Mouse (Mus musculus) heart, embryonic 13.5 days (tissue): ENCODE measurements at regions not wholly inside any gene's neighbourhood (a gene's known extent, or its start where the extent isn't known, plus 50 kb on each side); places are given as distances from the start of the nearest gene placed in this dataset.
"Not testable (repeated sequence)": the region's sequence is repeated elsewhere in the genome, so short reads cannot be mapped to it uniquely, and the experiment has no call there.

Source experiments
- ATAC-seq: fragments of 200-750 bp; cut with Nextera tagmentation; 2 replicates; pipeline ENCODE4 v1.8.0; 2017; ENCODE audit warnings: moderate TSS enrichment; ENCODE audit not compliant: insufficient number of reproducible peaks, low FRiP score, low TSS enrichment; ENCODE audit errors: extremely low read depth
- H3K27ac ChIP-seq: fragments of 300-500 bp; sonication (generic); replicated peaks from 2 replicates; pipeline ENCODE4 v1.5.1; 2015; ENCODE audit warnings: moderate library complexity, mild to moderate bottlenecking, inconsistent platforms
- H3K27me3 ChIP-seq: fragments of 300-500 bp; sonication (generic); replicated peaks from 2 replicates; pipeline ENCODE4 v1.6.1; 2015; ENCODE audit warnings: mild to moderate bottlenecking, inconsistent platforms
- H3K36me3 ChIP-seq: fragments of 300-500 bp; sonication (generic); 2 replicates; pipeline ENCODE4 v1.6.1; 2015; ENCODE audit warnings: mild to moderate bottlenecking, inconsistent platforms
- H3K4me1 ChIP-seq: fragments of 300-500 bp; sonication (generic); 2 replicates; pipeline ENCODE4 v1.6.1; 2015; ENCODE audit warnings: inconsistent platforms
- H3K4me2 ChIP-seq: fragments of 300-500 bp; sonication (generic); 2 replicates; pipeline ENCODE4 v1.6.1; 2015; ENCODE audit warnings: inconsistent platforms, mild to moderate bottlenecking, moderate library complexity
- H3K4me3 ChIP-seq: fragments of 300-500 bp; sonication (generic); 2 replicates; pipeline ENCODE4 v1.5.1; 2015; ENCODE audit warnings: moderate library complexity, mild to moderate bottlenecking, inconsistent platforms
- H3K9ac ChIP-seq: fragments of 300-500 bp; sonication (generic); 2 replicates; pipeline ENCODE4 v1.6.1; 2015; ENCODE audit warnings: inconsistent platforms, mild to moderate bottlenecking, moderate library complexity
- H3K9me3 ChIP-seq: fragments of 300-500 bp; sonication (generic); 2 replicates; pipeline ENCODE4 v1.6.1; 2016; ENCODE audit warnings: inconsistent platforms
- WGBS: fragments of 180-500 bp; shearing (Covaris S2); methylation state at CpG from one replicate; pipeline ENCODE4 v1.1.7; 2015; ENCODE audit warnings: mixed read lengths; 5-methylcytosine and 5-hydroxymethylcytosine counted together

DNA sequence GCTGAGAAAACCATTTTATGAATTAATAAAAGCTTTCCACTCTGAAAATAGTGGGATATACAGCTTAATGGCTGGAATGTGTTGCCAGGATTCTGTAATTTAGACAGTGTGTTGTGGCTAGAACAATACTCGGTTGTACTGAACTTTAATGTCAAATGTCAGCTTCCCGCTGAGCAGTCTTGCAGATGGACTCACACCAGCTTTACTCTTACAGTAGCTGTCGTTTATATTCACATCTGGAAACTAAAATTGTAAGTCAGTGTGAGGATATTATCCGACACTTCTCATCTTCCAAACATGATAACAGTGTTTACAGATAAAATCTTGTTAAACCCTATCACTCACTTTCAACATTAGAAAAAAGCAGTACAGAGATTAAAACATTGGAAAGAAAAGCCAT lies 328.3 kb upstream of the Gje1 start:
- WGBS = 57% methylated on average over 4 of the region's 4 CpGs
- Histone ChIP-seq H3K9ac (no peak overlapping the region), H3K4me1 (no peaks in the 10 kb centered on the region), H3K4me3 (no peak overlapping the region), H3K27me3 (no peaks in the 10 kb centered on the region), H3K4me2 (no peak overlapping the region), H3K36me3 (no peaks in the 10 kb centered on the region), H3K9me3 (peaks cover 1% of the 10 kb centered on the region; the same call in 1 of the 2 replicates), H3K27ac (no peak overlapping the region)
- ATAC-seq = no peak

DNA sequence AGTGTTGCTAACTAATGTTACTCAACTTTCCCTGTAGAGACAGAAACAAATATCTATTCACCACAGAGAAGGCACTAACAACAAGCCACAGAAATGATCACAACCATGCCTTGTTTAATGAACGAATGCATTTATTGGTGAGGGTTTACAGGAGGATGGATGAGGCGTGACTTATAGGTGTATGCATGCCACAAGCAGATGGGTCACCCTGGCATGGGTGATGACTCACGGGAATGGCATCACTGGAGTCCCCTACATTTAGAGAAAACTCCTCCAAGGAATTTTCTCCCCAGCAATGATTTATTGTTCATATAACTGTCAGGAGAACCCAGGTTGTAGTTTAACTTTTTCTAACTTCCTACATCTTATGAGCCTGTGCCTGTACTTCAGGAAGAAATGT lies 319.6 kb upstream of the Gje1 start:
- WGBS = 69% methylated on average over 3 of the region's 3 CpGs
- H3K4me2 ChIP-seq = no peak overlapping the region
- no peaks in the 10 kb centered on the region for H3K9me3 ChIP-seq
- no peak for ATAC-seq
- H3K27me3 ChIP-seq = no peaks in the 10 kb centered on the region
- no peak overlapping the region for H3K9ac ChIP-seq
- no peaks in the 10 kb centered on the region for H3K36me3 ChIP-seq
- H3K4me1 ChIP-seq = no peaks in the 10 kb centered on the region
- H3K27ac ChIP-seq = no peak overlapping the region
- no peak overlapping the region for H3K4me3 ChIP-seq

DNA sequence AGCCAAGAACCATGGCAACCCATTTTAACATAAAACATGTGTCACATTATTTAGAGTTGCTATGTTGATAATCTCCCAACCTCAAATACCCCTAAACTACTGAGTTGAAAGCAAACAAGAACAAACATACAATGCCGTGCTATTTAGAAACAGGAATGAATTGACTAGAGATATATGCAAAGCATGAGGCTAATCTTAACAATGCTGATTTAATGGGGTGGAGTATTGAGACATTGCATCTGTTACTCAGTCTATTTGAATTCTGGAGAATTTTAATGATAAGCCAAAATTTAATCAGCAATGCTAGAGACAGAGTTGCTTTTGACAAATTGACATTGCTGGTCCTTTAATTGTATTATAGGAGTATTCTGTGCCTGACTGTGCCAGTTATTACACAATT lies 313.5 kb upstream of the Gje1 start:
- no peak for ATAC-seq
- Histone ChIP-seq H3K4me1 (no peaks in the 10 kb centered on the region), H3K36me3 (no peaks in the 10 kb centered on the region), H3K4me3 (no peak overlapping the region), H3K4me2 (no peak overlapping the region), H3K9ac (no peak overlapping the region), H3K27me3 (no peaks in the 10 kb centered on the region), H3K27ac (no peak overlapping the region), H3K9me3 (no peaks in the 10 kb centered on the region)
- WGBS = 62% methylated on average over 1 of the region's 1 CpGs

DNA sequence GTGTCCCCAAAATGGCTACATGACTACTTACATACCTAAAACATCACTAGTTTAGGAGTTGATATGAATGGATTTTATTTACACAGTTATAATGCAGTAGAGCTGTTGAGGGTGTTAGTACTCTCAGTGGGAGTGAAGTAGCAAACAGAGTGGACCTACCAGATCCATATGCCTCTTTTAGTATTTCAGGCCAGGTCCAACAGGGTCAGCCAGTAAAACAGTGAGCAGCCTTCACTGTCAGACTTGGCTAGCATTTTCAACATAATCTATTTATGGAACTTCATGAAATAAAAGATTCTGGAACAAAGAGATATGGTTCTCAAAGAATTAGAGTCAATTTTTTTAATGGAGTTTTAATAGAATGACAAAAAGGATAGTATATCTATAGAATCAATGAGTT lies 311.1 kb upstream of the Gje1 start:
- no peak for ATAC-seq
- no peaks in the 10 kb centered on the region for H3K27me3 ChIP-seq
- no peak overlapping the region for H3K4me2 ChIP-seq
- H3K36me3 ChIP-seq = no peaks in the 10 kb centered on the region
- no peak overlapping the region for H3K9ac ChIP-seq
- no peak overlapping the region for H3K4me3 ChIP-seq
- H3K4me1 ChIP-seq = no peaks in the 10 kb centered on the region
- no peaks in the 10 kb centered on the region; the same call in 1 of the 2 replicates for H3K9me3 ChIP-seq
- H3K27ac ChIP-seq = no peak overlapping the region

DNA sequence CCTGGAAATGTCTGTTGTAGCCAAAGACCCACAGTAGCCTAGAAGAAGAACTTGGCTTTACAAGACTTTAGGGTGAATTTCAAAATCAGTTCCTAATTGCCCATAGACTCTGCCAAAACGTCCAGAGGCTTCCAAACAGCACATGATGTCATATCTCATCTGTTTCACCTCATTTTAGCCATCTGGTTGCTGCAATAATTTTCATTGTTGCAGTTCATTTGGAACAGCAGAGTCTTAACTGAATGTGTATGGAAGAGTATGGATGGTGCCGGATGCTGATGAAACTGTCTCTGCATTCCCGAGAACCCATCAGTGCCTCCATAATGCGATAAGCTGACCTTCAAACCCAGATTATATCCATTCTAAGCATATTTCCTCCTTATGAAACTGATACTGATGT lies 295.9 kb upstream of the Gje1 start:
- Histone ChIP-seq H3K27ac (no peak overlapping the region), H3K4me2 (no peak overlapping the region), H3K36me3 (no peaks in the 10 kb centered on the region), H3K4me3 (no peak overlapping the region), H3K9ac (no peak overlapping the region), H3K4me1 (no peaks in the 10 kb centered on the region), H3K9me3 (no peaks in the 10 kb centered on the region), H3K27me3 (no peaks in the 10 kb centered on the region)
- 71% methylated on average over 4 of the region's 4 CpGs for WGBS
- ATAC-seq = no peak

DNA sequence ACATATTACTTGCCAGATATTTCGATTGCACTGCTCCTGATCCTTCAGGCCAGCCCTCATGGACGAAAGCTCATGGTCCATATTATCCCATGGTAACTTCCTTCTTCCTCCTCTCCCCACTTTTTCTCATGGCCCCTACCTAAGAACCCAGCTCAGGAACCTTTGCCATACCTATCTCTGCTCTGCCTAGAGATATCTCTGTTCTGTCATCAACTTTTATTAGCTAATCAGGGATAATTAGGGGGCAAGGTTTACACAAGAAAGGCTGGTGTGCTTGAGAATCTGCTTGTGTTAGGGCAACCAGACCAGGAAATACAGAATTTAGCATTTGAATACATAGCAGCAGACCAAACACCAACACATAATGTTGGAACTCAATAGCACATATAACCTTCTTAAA lies 278.4 kb upstream of the Gje1 start:
- 70% methylated on average over 2 of the region's 2 CpGs for WGBS
- no peak overlapping the region for H3K4me3 ChIP-seq
- H3K9me3 ChIP-seq = no peaks in the 10 kb centered on the region
- no peaks in the 10 kb centered on the region for H3K4me1 ChIP-seq
- no peak overlapping the region for H3K27ac ChIP-seq
- H3K36me3 ChIP-seq = no peaks in the 10 kb centered on the region
- no peaks in the 10 kb centered on the region for H3K27me3 ChIP-seq
- no peak for ATAC-seq
- no peak overlapping the region for H3K9ac ChIP-seq
- no peak overlapping the region for H3K4me2 ChIP-seq

DNA sequence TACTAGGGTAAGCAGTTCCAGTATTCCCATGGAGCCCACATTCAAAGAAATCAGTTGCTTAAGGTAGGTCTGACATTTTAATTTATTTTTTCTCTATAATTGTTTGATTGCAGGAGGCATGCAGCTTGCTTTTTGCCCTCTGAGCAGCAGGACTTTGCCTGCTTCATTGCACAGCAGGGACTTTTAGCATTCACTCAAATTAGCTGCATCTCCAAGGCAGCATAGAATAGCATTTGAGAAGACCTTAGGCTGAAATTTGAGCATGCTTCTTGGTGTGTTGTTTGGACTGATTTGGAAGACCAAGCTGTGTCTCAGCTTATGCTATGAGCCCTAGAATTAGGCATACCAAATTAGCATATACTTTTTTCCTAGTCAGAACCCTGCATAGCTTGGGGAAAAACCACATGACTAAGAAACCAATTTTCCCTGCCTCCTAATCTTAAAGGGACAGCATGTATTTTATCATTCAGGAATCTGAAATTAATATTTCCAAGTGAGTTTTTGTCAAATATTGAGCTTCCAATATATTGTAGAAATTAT lies 271.7 kb upstream of the Gje1 start:
- no peaks in the 10 kb centered on the region for H3K9me3 ChIP-seq
- H3K27ac ChIP-seq = no peak overlapping the region
- ATAC-seq = no peak
- no peak overlapping the region for H3K4me3 ChIP-seq
- no peaks in the 10 kb centered on the region for H3K4me1 ChIP-seq
- no peaks in the 10 kb centered on the region for H3K27me3 ChIP-seq
- no peaks in the 10 kb centered on the region for H3K36me3 ChIP-seq
- no peak overlapping the region for H3K9ac ChIP-seq
- no peak overlapping the region for H3K4me2 ChIP-seq

DNA sequence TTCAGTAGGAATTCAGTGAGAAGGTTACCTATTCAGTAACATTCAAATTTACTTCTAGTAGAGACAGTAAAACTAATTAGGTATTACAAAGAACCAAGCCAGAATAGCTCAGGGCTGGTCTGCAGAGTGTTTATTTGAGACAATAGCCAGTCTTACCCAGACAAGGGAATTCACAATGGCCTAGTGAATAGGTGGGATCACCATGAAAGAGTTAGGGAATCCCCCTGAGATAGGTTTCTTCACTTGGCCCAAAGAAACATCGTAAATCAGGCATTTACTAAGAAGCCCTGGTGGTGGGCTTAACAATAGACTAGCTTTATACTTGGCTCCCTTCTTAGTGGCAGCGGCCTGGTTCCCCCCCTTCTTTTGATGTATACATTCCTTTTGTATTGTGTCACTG lies 268.6 kb upstream of the Gje1 start:
- H3K4me1 ChIP-seq, H3K27ac ChIP-seq, H3K4me3 ChIP-seq, ATAC-seq, H3K4me2 ChIP-seq, H3K9ac ChIP-seq, H3K9me3 ChIP-seq, H3K36me3 ChIP-seq, H3K27me3 ChIP-seq: not testable (repeated sequence)
- 81% methylated on average over 2 of the region's 2 CpGs for WGBS

DNA sequence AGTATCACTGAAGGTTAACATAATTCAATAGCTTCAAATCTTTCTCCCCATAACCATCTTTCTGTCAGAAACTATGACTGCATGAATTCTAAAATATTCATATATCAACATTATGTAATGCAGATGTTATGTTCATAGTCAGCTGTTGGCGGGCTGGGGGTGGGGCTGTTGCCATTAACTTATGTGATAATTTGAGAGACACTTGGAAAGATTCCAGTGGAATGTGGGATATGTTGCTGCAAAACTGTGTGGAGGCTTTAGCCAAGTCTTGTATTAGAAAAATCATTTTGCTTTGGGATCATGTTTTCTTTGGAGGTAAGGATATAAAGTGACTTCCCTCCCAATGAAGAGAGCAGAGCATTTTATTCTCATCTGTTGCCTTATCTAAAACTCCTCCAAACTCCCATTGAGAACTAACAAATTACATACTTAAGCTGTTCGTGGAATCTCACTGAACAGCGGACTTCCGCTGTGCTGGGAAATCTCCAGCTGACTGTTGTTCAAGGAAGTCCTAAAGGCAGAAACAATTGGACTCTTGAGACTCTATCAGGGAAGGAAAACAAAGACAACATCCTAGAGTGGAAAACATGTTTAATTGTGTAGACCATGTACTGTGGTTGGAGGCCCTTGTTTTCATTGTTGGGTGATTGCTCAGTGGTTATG lies 260.2 kb upstream of the Gje1 start:
- Histone ChIP-seq H3K4me1 (peaks cover 9% of the 10 kb centered on the region), H3K27me3 (no peaks in the 10 kb centered on the region), H3K4me2 (peak overlapping the region; percentile 40; the same call in 1 of the 2 replicates), H3K9me3 (no peaks in the 10 kb centered on the region), H3K9ac (no peak overlapping the region), H3K36me3 (no peaks in the 10 kb centered on the region), H3K4me3 (no peak overlapping the region), H3K27ac (peak overlapping the region; percentile 54)
- ATAC-seq = peak; percentile 51; the same call in 1 of the 2 replicates
- WGBS = 22% methylated on average over 4 of the region's 4 CpGs

DNA sequence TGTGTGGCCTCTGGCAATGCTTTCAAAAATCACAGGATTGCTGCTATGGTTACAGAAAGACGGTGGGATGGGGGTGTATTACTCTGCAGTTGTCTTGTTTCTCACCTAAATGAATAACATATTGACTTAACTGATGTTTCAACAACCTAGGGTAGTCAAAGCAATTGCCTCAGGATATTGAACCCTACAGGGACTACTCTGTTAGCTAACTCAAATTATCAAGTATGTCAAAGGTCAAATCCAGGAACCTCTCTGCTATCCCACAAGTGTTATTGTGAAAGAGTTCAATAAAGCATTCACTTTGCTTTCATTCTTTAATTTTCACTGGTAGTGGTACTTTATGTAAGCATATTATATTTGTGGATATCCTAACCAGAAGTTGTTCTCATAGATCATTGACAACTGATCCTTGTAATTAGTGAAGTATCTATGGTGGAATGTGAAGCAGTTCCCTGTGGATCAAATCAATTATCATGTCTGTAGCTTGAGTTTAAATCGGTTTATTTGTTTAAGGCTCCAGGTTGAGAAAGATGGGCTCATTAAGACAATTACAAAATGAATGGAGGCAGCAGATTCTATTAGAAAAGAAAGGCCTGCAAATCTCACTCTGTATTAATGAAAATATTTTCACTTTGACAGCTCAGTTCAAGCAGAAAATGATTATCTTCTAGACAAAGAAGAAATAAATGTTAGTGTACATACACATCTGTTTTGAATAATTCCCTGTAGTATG lies 259.4 kb upstream of the Gje1 start:
- Histone ChIP-seq H3K4me1 (peaks cover 9% of the 10 kb centered on the region), H3K4me2 (no peak overlapping the region), H3K4me3 (no peak overlapping the region), H3K9ac (no peak overlapping the region), H3K27me3 (no peaks in the 10 kb centered on the region), H3K36me3 (no peaks in the 10 kb centered on the region), H3K9me3 (no peaks in the 10 kb centered on the region), H3K27ac (no peak overlapping the region)
- 60% methylated on average over 2 of the region's 2 CpGs for WGBS
- no peak for ATAC-seq

DNA sequence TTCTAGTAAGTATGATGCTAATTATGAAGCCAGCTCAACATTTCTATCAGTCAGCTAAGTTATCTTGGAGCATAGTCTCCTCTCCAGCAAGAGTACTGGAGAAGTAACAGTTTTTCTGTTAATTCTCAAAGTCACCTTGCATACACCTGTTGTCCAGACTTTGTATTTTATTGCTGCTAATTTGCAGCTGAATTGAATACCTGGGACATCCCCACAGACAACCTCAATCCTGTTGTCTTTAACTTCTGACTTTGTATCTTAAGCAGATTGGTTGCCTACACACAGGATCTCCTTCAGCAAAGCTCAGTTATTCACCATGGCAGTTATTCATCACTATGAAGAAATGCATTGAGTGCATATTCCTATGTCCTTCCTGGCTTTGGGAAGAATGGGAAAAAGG lies 251.7 kb upstream of the Gje1 start:
- Histone ChIP-seq H3K27ac (no peak overlapping the region), H3K27me3 (no peaks in the 10 kb centered on the region), H3K36me3 (no peaks in the 10 kb centered on the region), H3K4me2 (no peak overlapping the region), H3K4me1 (no peaks in the 10 kb centered on the region), H3K4me3 (no peak overlapping the region), H3K9ac (no peak overlapping the region), H3K9me3 (no peaks in the 10 kb centered on the region)
- no peak for ATAC-seq

DNA sequence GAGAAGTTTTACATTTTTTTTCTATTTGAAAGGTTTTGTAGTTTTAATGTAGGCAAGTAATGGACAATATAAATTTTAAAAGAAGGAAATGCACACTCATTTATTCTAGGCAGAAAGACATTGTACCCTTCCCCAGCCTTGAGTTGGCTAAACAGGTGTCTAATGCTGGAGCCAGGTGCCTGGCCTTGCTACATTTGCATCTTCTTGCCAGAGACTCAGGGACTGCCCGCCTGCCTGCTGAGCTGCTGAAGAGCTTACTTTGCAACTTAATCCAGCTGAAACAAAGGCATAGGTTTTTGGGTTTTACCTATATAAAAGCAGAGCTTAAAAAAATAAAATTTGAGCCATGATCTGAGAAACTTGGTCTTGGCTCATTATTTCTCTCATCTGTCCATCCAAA lies 249.6 kb upstream of the Gje1 start:
- H3K36me3 ChIP-seq = no peaks in the 10 kb centered on the region
- 59% methylated on average over 1 of the region's 1 CpGs for WGBS
- no peaks in the 10 kb centered on the region for H3K4me1 ChIP-seq
- H3K4me3 ChIP-seq = no peak overlapping the region
- H3K9ac ChIP-seq = no peak overlapping the region
- ATAC-seq = no peak
- H3K27me3 ChIP-seq = no peaks in the 10 kb centered on the region
- H3K4me2 ChIP-seq = no peak overlapping the region
- no peaks in the 10 kb centered on the region for H3K9me3 ChIP-seq
- H3K27ac ChIP-seq = no peak overlapping the region
